Mouse (Mus musculus): ENCODE measurements at regions not wholly inside any gene's neighbourhood (a gene's known extent, or its start where the extent isn't known, plus 50 kb on each side); places are given as distances from the start of the nearest gene placed in this dataset.

GRCm38 (mm10) chr14:24747471-24747795, 260.5 kb downstream of the Rps24 start:
- TF ChIP-seq CTCF (IDR thresholded peaks at IDR 0.05; ENCODE audit: low read depth, low read length) = no peak
- TF ChIP-seq POLR2A (IDR thresholded peaks at IDR 0.05; ENCODE audit: insufficient read depth, low read length) = no peak
- no peak for TF ChIP-seq EP300 (IDR thresholded peaks at IDR 0.05; ENCODE audit: insufficient read depth, low read depth, low read length)
